Mouse (Mus musculus): Measurements from ENCODE around the gene Tjp2.
"Not testable (repeated sequence)": the region's sequence is repeated elsewhere in the genome, so short reads cannot be mapped to it uniquely, and the experiment has no call there.

Tjp2 gene

GRCm38 (mm10) chr19:24221455-24221854 lies 3.4 kb downstream of the Tjp2 start:
- no peak for DNase-seq (ENCODE audit: low read depth in 2 of 2, low spot score in 2 of 2)

GRCm38 (mm10) chr19:24220795-24221445 lies 3.9 kb downstream of the Tjp2 start:
- DNase-seq (ENCODE audit: low read depth in 2 of 2, low spot score in 2 of 2): no peak

- DNase-seq (ENCODE audit: low read depth in 2 of 2, low spot score in 2 of 2): no peak
These were observed 5.8 kb downstream of the Tjp2 start for GRCm38 (mm10) chr19:24219011-24219410.

- no peak for DNase-seq (ENCODE audit: low read depth in 2 of 2, low spot score in 2 of 2)
These were observed 6.5 kb downstream of the Tjp2 start for GRCm38 (mm10) chr19:24218291-24218690.

- DNase-seq (ENCODE audit: low read depth in 2 of 2, low spot score in 2 of 2): no peak
These were observed 7.0 kb downstream of the Tjp2 start for GRCm38 (mm10) chr19:24217851-24218250.

GRCm38 (mm10) chr19:24216771-24217170 lies 8.1 kb downstream of the Tjp2 start:
- no peak for DNase-seq (ENCODE audit: low read depth in 2 of 2, low spot score in 2 of 2)

- DNase-seq (ENCODE audit: low read depth in 2 of 2, low spot score in 2 of 2): no peak
These were observed 9.9 kb downstream of the Tjp2 start for GRCm38 (mm10) chr19:24214939-24215338.

- DNase-seq (ENCODE audit: low read depth in 2 of 2, low spot score in 2 of 2): no peak
These were observed 11.5 kb downstream of the Tjp2 start for GRCm38 (mm10) chr19:24213299-24213698.

- no peak for DNase-seq (ENCODE audit: low read depth in 2 of 2, low spot score in 2 of 2)
These were observed 12.1 kb downstream of the Tjp2 start for GRCm38 (mm10) chr19:24212552-24213249.

- no peak for DNase-seq (ENCODE audit: low read depth in 2 of 2, low spot score in 2 of 2)
These were observed 13.7 kb downstream of the Tjp2 start for GRCm38 (mm10) chr19:24211168-24211567.

- no peak for DNase-seq (ENCODE audit: low read depth in 2 of 2, low spot score in 2 of 2)
These were observed 15.3 kb downstream of the Tjp2 start for GRCm38 (mm10) chr19:24209516-24209915.

GRCm38 (mm10) chr19:24207967-24208366 lies 16.9 kb downstream of the Tjp2 start:
- no peak for DNase-seq (ENCODE audit: low read depth in 2 of 2, low spot score in 2 of 2)

GRCm38 (mm10) chr19:24205001-24205400 lies 19.8 kb downstream of the Tjp2 start:
- DNase-seq (ENCODE audit: low read depth in 2 of 2, low spot score in 2 of 2): no peak

GRCm38 (mm10) chr19:24201848-24202247 lies 23.0 kb downstream of the Tjp2 start:
- DNase-seq (ENCODE audit: low read depth in 2 of 2, low spot score in 2 of 2): no peak

- no peak for DNase-seq (ENCODE audit: low read depth in 2 of 2, low spot score in 2 of 2)
These were observed 24.3 kb downstream of the Tjp2 start for GRCm38 (mm10) chr19:24200566-24200965.

GRCm38 (mm10) chr19:24198676-24199303 lies 26.0 kb downstream of the Tjp2 start:
- DNase-seq (ENCODE audit: low read depth in 2 of 2, low spot score in 2 of 2): no peak

- DNase-seq (ENCODE audit: low read depth in 2 of 2, low spot score in 2 of 2): no peak
These were observed 27.5 kb downstream of the Tjp2 start for GRCm38 (mm10) chr19:24197338-24197737.

- no peak for DNase-seq (ENCODE audit: low read depth in 2 of 2, low spot score in 2 of 2)
These were observed 29.6 kb downstream of the Tjp2 start for GRCm38 (mm10) chr19:24195224-24195623.

- DNase-seq (ENCODE audit: low read depth in 2 of 2, low spot score in 2 of 2): no peak
These were observed 30.6 kb downstream of the Tjp2 start for GRCm38 (mm10) chr19:24194216-24194615.

- DNase-seq (ENCODE audit: low read depth in 2 of 2, low spot score in 2 of 2): no peak
These were observed 31.9 kb downstream of the Tjp2 start for GRCm38 (mm10) chr19:24192946-24193345.

GRCm38 (mm10) chr19:24187791-24188190 lies 37.0 kb downstream of the Tjp2 start:
- no peak for DNase-seq (ENCODE audit: low read depth in 2 of 2, low spot score in 2 of 2)

GRCm38 (mm10) chr19:24187358-24187757 lies 37.5 kb downstream of the Tjp2 start:
- not testable (repeated sequence) for DNase-seq (ENCODE audit: low read depth in 2 of 2, low spot score in 2 of 2)

All from CD8-positive naive resting alpha-beta T cell, adult 2 months (primary cell).